Mouse (Mus musculus): ENCODE results near the gene Smgc. TPM values are rescaled to one million over a fixed set of nuclear protein-coding genes. Genes with fewer than 3 reads are reported as not detected.

Smgc gene
- polyA plus RNA-seq (2014; fragmentation: Illumina TruSeq; extraction: RNeasy Lipid Tissue Mini Kit (QIAGEN cat#74804); ENCODE audit: low read depth, low replicate concordance): not detected

GRCm38 (mm10) chr15:91837965-91838364 is at the start of gene Smgc:
Smgc (plus strand) TSS chr15:91838265.

Other genes with a start within 250 kb of the Smgc start
- gene Lrrk2, start 165.1 kb upstream of the Smgc start, polyA plus RNA-seq (2014; fragmentation: Illumina TruSeq; extraction: RNeasy Lipid Tissue Mini Kit (QIAGEN cat#74804); ENCODE audit: low read depth, low replicate concordance): 294 TPM
- gene Cntn1, start 212.9 kb downstream of the Smgc start, polyA plus RNA-seq (2014; fragmentation: Illumina TruSeq; extraction: RNeasy Lipid Tissue Mini Kit (QIAGEN cat#74804); ENCODE audit: low read depth, low replicate concordance): 1.9 TPM